In genomic region chr12:26187091-26187862, GRCm38 (mm10) we compare ENCODE assay signal across 16 mouse cellular contexts.
DNase-seq lines count a peak whose midpoint lies in the region; ATAC-seq and TF ChIP-seq lines count a peak whose summit lies in the region.
"Had no signal": no experiment of that assay in that cellular context is flagged by ENCODE, and none has a peak within 500 bp of the region (broad histone marks: within the 10 kb centered on the region; RNA-seq: fewer than 3 reads in every experiment).

No protein-coding gene starts in this region.

- no peak overlapping the region for H3K4me3 ChIP-seq in liver, postnatal 0 days (ENCODE audit: low read depth, low read length)
- H3K4me3 ChIP-seq in liver, embryonic 12.5 days, result no peak overlapping the region
- H3K4me3 ChIP-seq: forebrain, embryonic 13.5 days; kidney, embryonic 15.5 days; liver, embryonic 15.5 days; stomach, embryonic 15.5 days had no signal

- no peaks in the 10 kb centered on the region for H3K36me3 ChIP-seq in liver, postnatal 0 days (replicated peaks; ENCODE audit: insufficient read depth, low read length)
- no peaks in the 10 kb centered on the region for H3K36me3 ChIP-seq in liver, embryonic 12.5 days
- H3K36me3 ChIP-seq: kidney, embryonic 15.5 days; liver, embryonic 15.5 days; stomach, embryonic 15.5 days had no signal

- no peaks in the 10 kb centered on the region for H3K27me3 ChIP-seq in liver, postnatal 0 days (ENCODE audit: insufficient read depth, low read length)
- no peaks in the 10 kb centered on the region for H3K27me3 ChIP-seq in liver, embryonic 12.5 days (replicated peaks)
- H3K27me3 ChIP-seq: forebrain, embryonic 13.5 days; kidney, embryonic 15.5 days; liver, embryonic 15.5 days; stomach, embryonic 15.5 days had no signal

- no peaks in the 10 kb centered on the region for H3K4me1 ChIP-seq in liver, postnatal 0 days (ENCODE audit: insufficient read depth)
- no peaks in the 10 kb centered on the region for H3K4me1 ChIP-seq in liver, embryonic 12.5 days
- H3K4me1 ChIP-seq: liver, embryonic 15.5 days; stomach, embryonic 15.5 days had no signal

- H3K9me3 ChIP-seq in liver, postnatal 0 days (ENCODE audit: low read length), result no peaks in the 10 kb centered on the region
- no peaks in the 10 kb centered on the region for H3K9me3 ChIP-seq in liver, embryonic 12.5 days (replicated peaks)
- H3K9me3 ChIP-seq: forebrain, embryonic 13.5 days; kidney, embryonic 15.5 days; liver, embryonic 15.5 days; stomach, embryonic 15.5 days had no signal

- ATAC-seq in liver, postnatal 0 days, result no peak
- ATAC-seq in liver, embryonic 12.5 days, result no peak
- peak; percentile 37; the same call in 1 of the 2 replicates for ATAC-seq in monocyte, adult 5-6 weeks (replicated peaks; ENCODE audit: insufficient number of reproducible peaks, low FRiP score, low TSS enrichment, poor library complexity, severe bottlenecking)
- ATAC-seq: forebrain, embryonic 13.5 days; hindbrain, embryonic 16.5 days; midbrain, embryonic 16.5 days had no signal

- TF ChIP-seq CTCF in liver, postnatal 0 days (IDR thresholded peaks at IDR 0.05; ENCODE audit: low read depth), result no peak

- no peak for TF ChIP-seq EP300 in liver, postnatal 0 days (IDR thresholded peaks at IDR 0.05; ENCODE audit: low read depth)

- peak; percentile 18 for DNase-seq in liver, postnatal 0 days
- DNase-seq in T-cell, adult 2 months (ENCODE audit: low spot score), result peak; percentile 81
- DNase-seq in thymus, postnatal 10 days (ENCODE audit: low spot score in 2 of 2), result peak; percentile 49 to 68
- DNase-seq in kidney, adult 9 months, result no peak
- no peak for DNase-seq in left cerebral cortex, postnatal 4 days
- DNase-seq in kidney, adult 8-10 months, result no peak
- DNase-seq: cerebellum, adult 18-20 months; lung, postnatal 4 days had no signal

- H3K27ac ChIP-seq in liver, postnatal 0 days (ENCODE audit: low read depth), result no peak overlapping the region
- no peak overlapping the region for H3K27ac ChIP-seq in liver, embryonic 12.5 days
- H3K27ac ChIP-seq: forebrain, embryonic 13.5 days; kidney, embryonic 15.5 days; liver, embryonic 15.5 days; stomach, embryonic 15.5 days had no signal

- no peak overlapping the region for H3K9ac ChIP-seq in liver, postnatal 0 days (replicated peaks)
- H3K9ac ChIP-seq in liver, embryonic 12.5 days, result no peak overlapping the region
- H3K9ac ChIP-seq: forebrain, embryonic 13.5 days; kidney, embryonic 15.5 days; liver, embryonic 15.5 days; stomach, embryonic 15.5 days had no signal

- intact Hi-C loops in left cerebral cortex, postnatal 4 days (cut with DNase I), result no loop called here

- 45% methylated on average over 8 of the region's 8 CpGs for whole genome bisulfite sequencing in liver, postnatal 0 days (ENCODE audit: insufficient replicate concordance)
- 39% methylated on average over 8 of the region's 8 CpGs for WGBS in liver, embryonic 12.5 days (ENCODE audit: insufficient replicate concordance)

- H3K4me2 ChIP-seq in liver, postnatal 0 days (ENCODE audit: low read depth, low read length), result no peak overlapping the region
- no peak overlapping the region for H3K4me2 ChIP-seq in liver, embryonic 12.5 days
- H3K4me2 ChIP-seq: forebrain, embryonic 13.5 days; kidney, embryonic 15.5 days; liver, embryonic 15.5 days; stomach, embryonic 15.5 days had no signal

Comparison
In these comparisons a context has a peak if more than half of its experiments do, and no peak if none do; other contexts are left out.
1. DNase-seq: peak in liver, postnatal 0 days (single experiment), T-cell, adult 2 months (single experiment) and thymus, postnatal 10 days (2 of 2); none in kidney, adult 9 months (single experiment), left cerebral cortex, postnatal 4 days (single experiment) and kidney, adult 8-10 months (0 of 2).